In genomic region chr12:79625699-79626554, GRCm38 (mm10) we compare ENCODE assay signal across 8 mouse cellular contexts.
DNase-seq lines count a peak whose midpoint lies in the region; ATAC-seq lines count a peak whose summit lies in the region.

No protein-coding gene starts in this region.

- no peak for DNase-seq in forebrain, embryonic 14.5 days (ENCODE audit: low spot score)
- DNase-seq in thymus, postnatal 25 days, result peak; percentile 24
- DNase-seq in thymus, postnatal 36 days, result no peak
- peak; percentile 51 for DNase-seq in kidney, postnatal 14 days
- no peak for DNase-seq in frontal cortex, postnatal 10 days (ENCODE audit: low spot score in 2 of 2)
- no peak for DNase-seq in cerebellum, postnatal 4 days (ENCODE audit: low spot score in 2 of 2)

- H3K9me3 ChIP-seq in forebrain, embryonic 12.5 days, result no peaks in the 10 kb centered on the region
- H3K9me3 ChIP-seq in forebrain, embryonic 14.5 days (replicated peaks; ENCODE audit: control insufficient read depth, low read length), result no peaks in the 10 kb centered on the region

- H3K4me1 ChIP-seq in forebrain, embryonic 12.5 days, result peaks cover 34% of the 10 kb centered on the region
- peaks cover 15% of the 10 kb centered on the region; the same call in 1 of the 2 replicates for H3K4me1 ChIP-seq in forebrain, embryonic 14.5 days (ENCODE audit: control insufficient read depth, insufficient read depth, low read length)

- H3K36me3 ChIP-seq in forebrain, embryonic 12.5 days (replicated peaks), result no peaks in the 10 kb centered on the region
- H3K36me3 ChIP-seq in forebrain, embryonic 14.5 days (ENCODE audit: control insufficient read depth, insufficient read depth, low read length), result no peaks in the 10 kb centered on the region

- ATAC-seq in forebrain, embryonic 12.5 days (ENCODE audit: low FRiP score), result no peak
- ATAC-seq in forebrain, embryonic 14.5 days, result no peak
- no peak for ATAC-seq in erythroid progenitor cell, adult 5-6 weeks (replicated peaks; ENCODE audit: low FRiP score, poor library complexity, severe bottlenecking)

- H3K4me2 ChIP-seq in forebrain, embryonic 12.5 days, result no peak overlapping the region
- no peak overlapping the region for H3K4me2 ChIP-seq in forebrain, embryonic 14.5 days (ENCODE audit: low read length)

- 6% methylated on average over 7 of the region's 7 CpGs for WGBS in forebrain, embryonic 12.5 days
- WGBS in forebrain, embryonic 14.5 days, result 7% methylated on average over 7 of the region's 7 CpGs

- peak overlapping the region; percentile 47 for H3K27ac ChIP-seq in forebrain, embryonic 12.5 days
- no peak overlapping the region for H3K27ac ChIP-seq in forebrain, embryonic 14.5 days (ENCODE audit: low read depth, low read length)

- no peak overlapping the region for H3K4me3 ChIP-seq in forebrain, embryonic 12.5 days (replicated peaks)
- no peak overlapping the region for H3K4me3 ChIP-seq in forebrain, embryonic 14.5 days (ENCODE audit: low read depth, low read length)

- no peaks in the 10 kb centered on the region for H3K27me3 ChIP-seq in forebrain, embryonic 12.5 days
- H3K27me3 ChIP-seq in forebrain, embryonic 14.5 days (replicated peaks; ENCODE audit: control insufficient read depth, insufficient read depth, low read length), result no peaks in the 10 kb centered on the region

- no peak overlapping the region for H3K9ac ChIP-seq in forebrain, embryonic 12.5 days
- no peak overlapping the region for H3K9ac ChIP-seq in forebrain, embryonic 14.5 days (ENCODE audit: low read length)

Comparison
In these comparisons a context has a peak if more than half of its experiments do, and no peak if none do; other contexts are left out.
1. DNase-seq: peak in thymus, postnatal 25 days (single experiment) and kidney, postnatal 14 days (single experiment); none in forebrain, embryonic 14.5 days (single experiment), thymus, postnatal 36 days (0 of 2), frontal cortex, postnatal 10 days (0 of 2) and cerebellum, postnatal 4 days (0 of 2).